Mouse (Mus musculus) midbrain, postnatal 0 days (tissue): ENCODE measurements around the gene 4933430I17Rik. TPM values are rescaled to one million over a fixed set of nuclear protein-coding genes. Genes with fewer than 3 reads are reported as not detected.

Source experiments
- ATAC-seq: fragments of 200-750 bp; cut with Nextera tagmentation; 2 replicates; pipeline ENCODE4 v1.8.0; 2017; ENCODE audit warnings: moderate number of reproducible peaks, mild to moderate bottlenecking, moderate TSS enrichment, moderate library complexity; ENCODE audit not compliant: low FRiP score
- DNase-seq: peaks from one replicate; pipeline ENCODE4 v3.0.0-alpha.2; 2015; ENCODE audit warnings: low spot score
- H3K27ac ChIP-seq: fragments of 300-500 bp; sonication (generic); 2 replicates; pipeline ENCODE4 v1.5.1; 2014; ENCODE audit warnings: low read depth, mild to moderate bottlenecking, low read length, mixed read lengths
- H3K27me3 ChIP-seq: fragments of 300-500 bp; sonication (generic); 2 replicates; pipeline ENCODE4 v1.6.1; 2014; ENCODE audit warnings: low read length, control low read depth, mixed read lengths; ENCODE audit not compliant: insufficient read depth
- H3K36me3 ChIP-seq: fragments of 300-500 bp; sonication (generic); 2 replicates; pipeline ENCODE4 v1.6.1; 2014; ENCODE audit warnings: low read length, control low read depth, mixed read lengths; ENCODE audit not compliant: insufficient read depth
- H3K4me1 ChIP-seq: fragments of 300-500 bp; sonication (generic); 2 replicates; pipeline ENCODE4 v1.6.1; 2014; ENCODE audit warnings: mild to moderate bottlenecking, control low read depth, antibody characterized with exemption, low read length, mixed read lengths; ENCODE audit not compliant: insufficient read depth
- H3K4me2 ChIP-seq: fragments of 300-500 bp; sonication (generic); 2 replicates; pipeline ENCODE4 v1.6.1; 2014; ENCODE audit warnings: low read depth, mild to moderate bottlenecking, low read length, mixed read lengths; ENCODE audit not compliant: poor library complexity, severe bottlenecking
- H3K4me3 ChIP-seq: fragments of 300-500 bp; sonication (generic); 2 replicates; pipeline ENCODE4 v1.5.1; 2014; ENCODE audit warnings: low read depth, mild to moderate bottlenecking, low read length, moderate library complexity
- H3K9ac ChIP-seq: fragments of 300-500 bp; sonication (generic); replicated peaks from 2 replicates; pipeline ENCODE4 v1.6.1; 2014; ENCODE audit warnings: mild to moderate bottlenecking, low read length, moderate library complexity, mixed read lengths; ENCODE audit not compliant: poor library complexity, severe bottlenecking
- H3K9me3 ChIP-seq: fragments of 300-500 bp; sonication (generic); 2 replicates; pipeline ENCODE4 v1.6.1; 2016; ENCODE audit warnings: low read length, control low read depth
- CTCF ChIP-seq: IDR thresholded peaks from 2 replicates; pipeline ENCODE4 v1.5.1; 2016; ENCODE audit warnings: antibody characterized with exemption, mild to moderate bottlenecking
- WGBS: fragments of 180-500 bp; shearing (Covaris S2); extraction: QIAGEN DNeasy Blood & Tissue Kit; methylation state at CpG from one replicate; pipeline ENCODE4 v1.1.7; 2014; 5-methylcytosine and 5-hydroxymethylcytosine counted together
- polyA plus RNA-seq: library from polyadenylated mRNA; unstranded; fragments of >200 nt; fragmentation: Nextera tagmentation; extraction: Ambion mirVana; gene quantifications from 2 replicates; pipeline ENCODE4 v1.2.1, GENCODE M21; 2015
- total RNA-seq: library from RNA; depleted of rRNA; stranded (reverse); fragments of >200 nt; gene quantifications from 2 replicates; pipeline ENCODE4 v1.2.3, GENCODE M21; 2014

The 4933430I17Rik gene
- total and polyA plus RNA-seq, 2 experiments from 2014 or later = 0.38 to 0.80 TPM

GRCm38 (mm10) chr4:62509946-62510345, 15.2 kb upstream of the 4933430I17Rik start:
- Histone ChIP-seq H3K4me1 (no peaks in the 10 kb centered on the region), H3K27ac (no peak overlapping the region), H3K36me3 (peaks cover 46% of the 10 kb centered on the region), H3K4me3 (no peak overlapping the region), H3K4me2 (no peak overlapping the region), H3K9me3 (no peaks in the 10 kb centered on the region), H3K27me3 (no peaks in the 10 kb centered on the region), H3K9ac (no peak overlapping the region)
- TF ChIP-seq CTCF = no peak
- WGBS = 85% methylated on average over 11 of the region's 11 CpGs
- no peak for DNase-seq
- no peak for ATAC-seq

GRCm38 (mm10) chr4:62513998-62514506, 11.1 kb upstream of the 4933430I17Rik start:
- no peaks in the 10 kb centered on the region for H3K9me3 ChIP-seq
- H3K4me3 ChIP-seq = no peak overlapping the region
- WGBS = 45% methylated on average over 11 of the region's 11 CpGs
- peaks cover 38% of the 10 kb centered on the region for H3K36me3 ChIP-seq
- TF ChIP-seq CTCF = no peak
- H3K4me1 ChIP-seq = peaks cover 11% of the 10 kb centered on the region
- H3K9ac ChIP-seq = no peak overlapping the region
- H3K27ac ChIP-seq = no peak overlapping the region
- DNase-seq = no peak
- ATAC-seq = no peak
- no peaks in the 10 kb centered on the region for H3K27me3 ChIP-seq
- H3K4me2 ChIP-seq = no peak overlapping the region

- Histone ChIP-seq H3K36me3 (peaks cover 30% of the 10 kb centered on the region), H3K9ac (no peak overlapping the region)
- 79% methylated on average over 7 of the region's 7 CpGs for WGBS
Measured at GRCm38 (mm10) chr4:62514995-62515394, 10.2 kb upstream of the 4933430I17Rik start.

GRCm38 (mm10) chr4:62515490-62515889, 9.7 kb upstream of the 4933430I17Rik start:
- Histone ChIP-seq H3K27me3 (no peaks in the 10 kb centered on the region), H3K4me3 (no peak overlapping the region), H3K4me2 (no peak overlapping the region), H3K9ac (no peak overlapping the region), H3K36me3 (peaks cover 25% of the 10 kb centered on the region), H3K27ac (no peak overlapping the region), H3K9me3 (no peaks in the 10 kb centered on the region), H3K4me1 (peaks cover 11% of the 10 kb centered on the region)
- DNase-seq (no peak), ATAC-seq (no peak)
- TF ChIP-seq CTCF = no peak
- WGBS = 80% methylated on average over 3 of the region's 3 CpGs

More at GRCm38 (mm10) chr4:62514995-62515394, 10.2 kb upstream of the 4933430I17Rik start:
- Histone ChIP-seq H3K9me3 (no peaks in the 10 kb centered on the region), H3K4me2 (no peak overlapping the region), H3K4me3 (no peak overlapping the region), H3K4me1 (peaks cover 11% of the 10 kb centered on the region), H3K27me3 (no peaks in the 10 kb centered on the region), H3K27ac (no peak overlapping the region)
- DNase-seq = no peak
- no peak for ATAC-seq
- TF ChIP-seq CTCF = no peak

- Histone ChIP-seq H3K4me2 (no peak overlapping the region), H3K27ac (no peak overlapping the region), H3K9me3 (no peaks in the 10 kb centered on the region), H3K9ac (no peak overlapping the region), H3K4me3 (no peak overlapping the region), H3K27me3 (no peaks in the 10 kb centered on the region), H3K36me3 (peaks cover 20% of the 10 kb centered on the region), H3K4me1 (peaks cover 11% of the 10 kb centered on the region)
- no peak for DNase-seq
- TF ChIP-seq CTCF = no peak; the same call in 1 of the 2 replicates
- WGBS = 38% methylated on average over 2 of the region's 2 CpGs
- ATAC-seq = no peak
Measured at GRCm38 (mm10) chr4:62516079-62516478, 9.1 kb upstream of the 4933430I17Rik start.

DNA sequence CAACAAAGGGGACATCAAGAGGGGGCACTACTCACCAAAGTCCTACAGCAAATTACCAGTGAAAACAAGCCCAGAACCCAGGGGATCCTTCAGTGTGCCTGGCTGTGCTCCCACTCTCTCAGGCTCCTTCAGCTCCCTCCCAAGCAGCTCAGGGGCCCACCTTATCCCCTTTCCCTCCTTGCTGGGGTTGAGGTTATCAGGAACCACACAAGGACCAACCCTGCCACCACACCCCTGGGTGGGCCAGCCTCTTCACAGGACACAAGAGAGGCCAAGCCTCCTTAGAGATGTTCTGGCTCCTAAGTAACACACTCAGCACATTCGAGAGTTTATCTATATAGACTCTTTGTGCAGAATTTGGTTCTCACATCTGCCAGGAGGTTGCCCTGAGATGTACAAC, 8.6 kb upstream of the 4933430I17Rik start:
- WGBS = 96% methylated on average over 1 of the region's 1 CpGs
- peaks cover 11% of the 10 kb centered on the region for H3K4me1 ChIP-seq
- peaks cover 15% of the 10 kb centered on the region for H3K36me3 ChIP-seq
- no peak for TF ChIP-seq CTCF
- no peak for DNase-seq
- no peak overlapping the region for H3K27ac ChIP-seq
- no peak overlapping the region for H3K4me2 ChIP-seq
- no peak overlapping the region for H3K4me3 ChIP-seq
- H3K9me3 ChIP-seq = no peaks in the 10 kb centered on the region
- no peaks in the 10 kb centered on the region for H3K27me3 ChIP-seq
- ATAC-seq = no peak
- H3K9ac ChIP-seq = no peak overlapping the region
